Mouse (Mus musculus): Measurements from ENCODE around the gene Jam3. TPM values are rescaled to one million over a fixed set of nuclear protein-coding genes. Genes with fewer than 3 reads are reported as not detected.

Gene Jam3
- polyA plus RNA-seq (2015; fragmentation: Illumina TruSeq; extraction: RNeasy Lipid Tissue Mini Kit (QIAGEN cat#74804); ENCODE audit: low read depth, low replicate concordance): 56.0 TPM

GRCm38 (mm10) chr9:27154763-27155530 is at the start of gene Jam3:
TSS of gene Jam3 (minus strand) at chr9:27155421.

Other genes with a start within 250 kb of the Jam3 start
- not detected for gene Gm1110, start 232.3 kb downstream of the Jam3 start, polyA plus RNA-seq (2015; fragmentation: Illumina TruSeq; extraction: RNeasy Lipid Tissue Mini Kit (QIAGEN cat#74804); ENCODE audit: low read depth, low replicate concordance)
- gene Acad8, start 155.9 kb downstream of the Jam3 start, polyA plus RNA-seq (2015; fragmentation: Illumina TruSeq; extraction: RNeasy Lipid Tissue Mini Kit (QIAGEN cat#74804); ENCODE audit: low read depth, low replicate concordance): 29.4 TPM
- 118 TPM for gene Thyn1, start 155.7 kb downstream of the Jam3 start, polyA plus RNA-seq (2015; fragmentation: Illumina TruSeq; extraction: RNeasy Lipid Tissue Mini Kit (QIAGEN cat#74804); ENCODE audit: low read depth, low replicate concordance)
- gene Vps26b, start 125.4 kb downstream of the Jam3 start, polyA plus RNA-seq (2015; fragmentation: Illumina TruSeq; extraction: RNeasy Lipid Tissue Mini Kit (QIAGEN cat#74804); ENCODE audit: low read depth, low replicate concordance): 78.6 TPM
- gene Ncapd3, start 125.2 kb downstream of the Jam3 start, polyA plus RNA-seq (2015; fragmentation: Illumina TruSeq; extraction: RNeasy Lipid Tissue Mini Kit (QIAGEN cat#74804); ENCODE audit: low read depth, low replicate concordance): 19.8 TPM
- gene Igsf9b, start 143.8 kb upstream of the Jam3 start, polyA plus RNA-seq (2015; fragmentation: Illumina TruSeq; extraction: RNeasy Lipid Tissue Mini Kit (QIAGEN cat#74804); ENCODE audit: low read depth, low replicate concordance): 17.7 TPM
- gene Spata19, start 241.4 kb upstream of the Jam3 start, polyA plus RNA-seq (2015; fragmentation: Illumina TruSeq; extraction: RNeasy Lipid Tissue Mini Kit (QIAGEN cat#74804); ENCODE audit: low read depth, low replicate concordance): 0.91 TPM

Measured in brain, adult 10 weeks (tissue).